Mouse (Mus musculus) lung, postnatal 0 days (tissue): Measurements from ENCODE around the gene Dbt. TPM values are rescaled to one million over a fixed set of nuclear protein-coding genes. Genes with fewer than 3 reads are reported as not detected.
A peak's percentile ranks its signal among the peaks of the same experiment; 100 is the strongest.

Source experiments
- ATAC-seq: fragments of 200-750 bp; cut with Nextera tagmentation; 2 replicates; pipeline ENCODE4 v1.8.0; 2017; ENCODE audit warnings: moderate library complexity
- DNase-seq: peaks from one replicate; pipeline ENCODE4 v3.0.0-alpha.2; 2016; ENCODE audit warnings: low spot score
- H3K27ac ChIP-seq: fragments of 300-500 bp; sonication (generic); 2 replicates; pipeline ENCODE4 v1.5.1; 2014; ENCODE audit warnings: antibody characterized with exemption, mild to moderate bottlenecking, low read length, mixed read lengths
- H3K27me3 ChIP-seq: fragments of 300-500 bp; sonication (generic); replicated peaks from 2 replicates; pipeline ENCODE4 v1.6.1; 2014; ENCODE audit warnings: low read length, mixed read lengths; ENCODE audit not compliant: insufficient read depth
- H3K36me3 ChIP-seq: fragments of 300-500 bp; sonication (generic); 2 replicates; pipeline ENCODE4 v1.6.1; 2014; ENCODE audit warnings: low read length, mixed read lengths; ENCODE audit not compliant: insufficient read depth
- H3K4me1 ChIP-seq: fragments of 300-500 bp; sonication (generic); 2 replicates; pipeline ENCODE4 v1.6.1; 2014; ENCODE audit warnings: antibody characterized with exemption, low read depth, low read length, mixed read lengths; ENCODE audit not compliant: insufficient read depth
- H3K4me2 ChIP-seq: fragments of 300-500 bp; sonication (generic); replicated peaks from 2 replicates; pipeline ENCODE4 v1.6.1; 2014; ENCODE audit warnings: low read depth, mild to moderate bottlenecking, low read length, moderate library complexity, mixed read lengths
- H3K4me3 ChIP-seq: fragments of 300-500 bp; sonication (generic); 2 replicates; pipeline ENCODE4 v1.5.1; 2014; ENCODE audit warnings: low read depth, low read length
- H3K9ac ChIP-seq: fragments of 300-500 bp; sonication (generic); replicated peaks from 2 replicates; pipeline ENCODE4 v1.6.1; 2014; ENCODE audit warnings: low read depth, mild to moderate bottlenecking
- H3K9me3 ChIP-seq: fragments of 300-500 bp; sonication (generic); 2 replicates; pipeline ENCODE4 v1.6.1; 2016; ENCODE audit warnings: low read length, mixed read lengths
- CTCF ChIP-seq: IDR thresholded peaks from 2 replicates; pipeline ENCODE4 v1.5.1; 2016; ENCODE audit warnings: antibody characterized with exemption, mild to moderate bottlenecking
- EP300 ChIP-seq: IDR thresholded peaks from 2 replicates; pipeline ENCODE4 v1.6.1; 2016; ENCODE audit warnings: antibody characterized with exemption, mild to moderate bottlenecking, control low read depth
- WGBS: fragments of 180-500 bp; shearing (Covaris S2); extraction: QIAGEN DNeasy Blood & Tissue Kit; methylation state at CpG from one replicate; pipeline ENCODE4 v1.1.7; 2014; 5-methylcytosine and 5-hydroxymethylcytosine counted together
- polyA plus RNA-seq: library from polyadenylated mRNA; unstranded; fragments of >200 nt; fragmentation: Nextera tagmentation; extraction: Ambion mirVana; gene quantifications from 2 replicates; pipeline ENCODE4 v1.2.1, GENCODE M21; 2015

Gene Dbt
- polyA plus RNA-seq, 1 experiment from 2014 or later, result 6.1 TPM

DNA sequence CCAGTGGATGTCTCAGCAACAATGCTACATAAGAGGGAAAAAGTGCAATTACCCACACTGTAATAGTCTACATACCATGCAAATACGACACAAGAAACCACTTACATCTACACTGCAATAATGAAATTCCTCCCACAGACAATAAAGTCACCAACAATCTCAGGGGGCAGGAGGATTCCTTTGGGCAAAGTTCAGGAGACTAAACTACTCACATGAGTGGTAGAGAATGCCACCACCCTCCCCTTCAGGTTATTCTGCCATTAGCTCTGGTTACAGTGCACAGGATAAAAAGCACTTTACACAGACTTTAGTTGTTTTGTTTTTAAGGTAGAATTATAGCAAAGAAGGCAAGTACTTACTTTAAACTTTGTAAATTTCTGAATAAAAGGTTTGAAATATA, 17.2 kb upstream of the Dbt start:
- no peak for DNase-seq
- Histone ChIP-seq H3K9me3 (no peaks in the 10 kb centered on the region), H3K9ac (no peak overlapping the region), H3K4me2 (no peak overlapping the region), H3K27me3 (no peaks in the 10 kb centered on the region), H3K27ac (no peak overlapping the region), H3K36me3 (peaks cover 45% of the 10 kb centered on the region), H3K4me1 (no peaks in the 10 kb centered on the region), H3K4me3 (no peak overlapping the region)
- no peak for TF ChIP-seq CTCF
- TF ChIP-seq EP300, result no peak
- ATAC-seq, result no peak
- 83% methylated on average over 1 of the region's 1 CpGs for WGBS

- Histone ChIP-seq H3K27ac (peak within 1 kb of the TSS; percentile 39; the same call in 1 of the 2 replicates), H3K36me3 (peaks cover 20% of the 10 kb centered on the region), H3K9ac (peak within 1 kb of the TSS; percentile 81), H3K4me2 (peak within 1 kb of the TSS; percentile 86), H3K9me3 (no peaks in the 10 kb centered on the region), H3K4me1 (0 out of 2 replicates have a peak, but pooled peaks cover 6% of the 10 kb centered on the region), H3K4me3 (peak within 1 kb of the TSS; percentile 67), H3K27me3 (no peaks in the 10 kb centered on the region)
- peak; percentile 94 for ATAC-seq
- TF ChIP-seq EP300 (no peak), CTCF (peak; percentile 93)
- WGBS, result 2% methylated on average over 37 of the region's 44 CpGs
- DNase-seq, result peak; percentile 98
These were observed 5.0 kb upstream of the Dbt start, which contains the start of gene Rtca for GRCm38 (mm10) chr3:116507772-116508351. Rtca (minus strand) TSS chr3:116508208.

DNA sequence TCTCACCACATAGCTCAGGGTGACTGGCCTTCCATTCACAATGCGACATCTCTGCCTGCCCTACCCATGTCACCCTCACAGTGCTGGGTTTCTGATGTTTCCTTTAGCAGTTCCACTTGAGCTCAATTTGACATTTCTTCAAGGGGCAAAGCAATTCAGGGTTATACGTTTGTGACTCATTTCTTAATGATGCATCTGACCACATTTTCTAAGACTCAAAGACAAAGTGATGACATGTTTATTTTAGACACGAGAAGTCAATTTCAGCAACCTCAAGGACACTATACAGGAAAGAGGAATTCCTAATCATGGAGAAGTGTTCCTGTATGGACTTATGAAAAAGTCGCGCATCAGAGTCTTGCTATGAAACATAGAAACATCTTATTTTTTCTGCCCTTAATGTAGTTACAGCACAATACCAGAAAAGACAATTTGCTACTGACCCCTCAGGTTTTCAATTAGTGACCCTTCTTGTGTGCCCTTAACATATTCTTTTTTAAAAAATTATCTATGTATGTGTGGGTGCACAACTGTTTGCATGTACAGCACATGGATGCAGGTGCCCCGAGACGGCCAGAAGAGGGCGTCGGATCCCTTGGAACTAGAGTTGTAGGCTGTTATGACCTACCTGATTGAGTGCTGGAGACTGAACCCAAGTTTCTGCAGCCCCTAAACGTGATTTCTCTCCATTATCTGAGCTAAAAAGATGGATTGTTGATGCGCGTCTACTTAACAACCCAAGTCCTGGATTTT, 543 bp upstream of the Dbt start:
- Histone ChIP-seq H3K4me3 (peak overlapping the region; percentile 60), H3K9me3 (no peaks in the 10 kb centered on the region), H3K4me1 (peaks cover 6% of the 10 kb centered on the region; the same call in 1 of the 2 replicates), H3K27ac (peak overlapping the region; percentile 51; the same call in 1 of the 2 replicates), H3K9ac (no peak overlapping the region), H3K27me3 (no peaks in the 10 kb centered on the region), H3K4me2 (peak overlapping the region; percentile 77), H3K36me3 (no peaks in the 10 kb centered on the region)
- TF ChIP-seq CTCF, result peak; percentile 44
- TF ChIP-seq EP300, result no peak
- ATAC-seq (peak; percentile 36), DNase-seq (no peak)
- WGBS, result 31% methylated on average over 12 of the region's 12 CpGs

GRCm38 (mm10) chr3:116520141-116520761, 7.4 kb downstream of the Dbt start:
- no peak overlapping the region for H3K27ac ChIP-seq
- WGBS, result 69% methylated on average over 12 of the region's 12 CpGs
- DNase-seq (no peak), ATAC-seq (no peak)
- no peaks in the 10 kb centered on the region for H3K9me3 ChIP-seq
- no peaks in the 10 kb centered on the region for H3K27me3 ChIP-seq
- H3K9ac ChIP-seq, result no peak overlapping the region
- H3K4me1 ChIP-seq, result no peaks in the 10 kb centered on the region
- no peak for TF ChIP-seq EP300
- no peak for TF ChIP-seq CTCF
- no peaks in the 10 kb centered on the region for H3K36me3 ChIP-seq
- H3K4me2 ChIP-seq, result no peak overlapping the region
- H3K4me3 ChIP-seq, result no peak overlapping the region

DNA sequence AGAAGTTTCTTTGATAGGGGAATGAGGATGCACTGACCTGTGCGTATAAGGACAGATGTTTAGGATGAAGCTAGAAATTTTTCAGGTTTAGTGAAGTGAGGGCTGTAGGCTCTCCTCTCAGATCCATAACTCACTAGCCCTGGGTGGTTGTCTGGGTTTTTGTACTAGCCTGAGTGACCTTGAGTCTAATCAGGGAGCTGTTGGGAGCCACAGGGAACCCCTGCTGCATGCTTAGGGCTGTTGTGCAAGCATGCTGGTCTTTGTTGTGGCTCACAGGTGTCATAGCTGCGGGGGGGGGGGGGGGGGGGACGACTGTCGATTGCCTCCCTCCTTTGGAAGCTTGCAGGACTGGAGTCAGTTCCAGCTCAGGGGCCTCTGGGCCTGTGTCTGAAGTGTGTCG, 16.9 kb downstream of the Dbt start:
- no peaks in the 10 kb centered on the region for H3K36me3 ChIP-seq
- DNase-seq, result no peak
- no peak overlapping the region for H3K9ac ChIP-seq
- ATAC-seq, result no peak
- H3K4me2 ChIP-seq, result no peak overlapping the region
- WGBS, result 74% methylated on average over 2 of the region's 5 CpGs
- no peaks in the 10 kb centered on the region for H3K9me3 ChIP-seq
- no peak overlapping the region for H3K4me3 ChIP-seq
- no peaks in the 10 kb centered on the region for H3K27me3 ChIP-seq
- no peaks in the 10 kb centered on the region for H3K4me1 ChIP-seq
- no peak overlapping the region for H3K27ac ChIP-seq
- no peak for TF ChIP-seq EP300
- TF ChIP-seq CTCF, result no peak

GRCm38 (mm10) chr3:116530826-116531225, 18.0 kb downstream of the Dbt start:
- H3K27ac ChIP-seq, result no peak overlapping the region
- H3K4me2 ChIP-seq, result no peak overlapping the region
- no peaks in the 10 kb centered on the region for H3K9me3 ChIP-seq
- H3K9ac ChIP-seq, result no peak overlapping the region
- H3K4me1 ChIP-seq, result no peaks in the 10 kb centered on the region
- no peak overlapping the region for H3K4me3 ChIP-seq
- ATAC-seq (no peak), DNase-seq (peak; percentile 17)
- H3K27me3 ChIP-seq, result no peaks in the 10 kb centered on the region
- no peaks in the 10 kb centered on the region for H3K36me3 ChIP-seq
- WGBS, result 43% methylated on average over 4 of the region's 4 CpGs
- TF ChIP-seq CTCF (no peak), EP300 (no peak)
